Mouse (Mus musculus) midbrain, embryonic 14.5 days (tissue): ENCODE data around the gene Gan. TPM values are rescaled to one million over a fixed set of nuclear protein-coding genes. Genes with fewer than 3 reads are reported as not detected.

Experiments
- ATAC-seq: fragments of 200-750 bp; cut with Nextera tagmentation; 2 replicates; pipeline ENCODE4 v1.8.0; 2017; ENCODE audit warnings: moderate number of reproducible peaks, moderate library complexity; ENCODE audit not compliant: low FRiP score, low TSS enrichment
- DNase-seq: peaks from one replicate; pipeline ENCODE4 v3.0.0-alpha.2; 2015
- H3K27ac ChIP-seq: fragments of 300-500 bp; sonication (generic); replicated peaks from 2 replicates; pipeline ENCODE4 v1.5.1; 2014; ENCODE audit warnings: mild to moderate bottlenecking, low read depth, low read length, moderate library complexity
- H3K27me3 ChIP-seq: fragments of 300-500 bp; sonication (generic); 2 replicates; pipeline ENCODE4 v1.6.1; 2014; ENCODE audit warnings: low read length, control low read depth, mixed read lengths; ENCODE audit not compliant: control insufficient read depth, insufficient read depth
- H3K36me3 ChIP-seq: fragments of 300-500 bp; sonication (generic); 2 replicates; pipeline ENCODE4 v1.6.1; 2014; ENCODE audit warnings: low read length, control low read depth; ENCODE audit not compliant: control insufficient read depth, insufficient read depth
- H3K4me1 ChIP-seq: fragments of 300-500 bp; sonication (generic); 2 replicates; pipeline ENCODE4 v1.6.1; 2014; ENCODE audit warnings: mild to moderate bottlenecking, antibody characterized with exemption, low read length, control low read depth; ENCODE audit not compliant: control insufficient read depth, insufficient read depth
- H3K4me2 ChIP-seq: fragments of 300-500 bp; sonication (generic); 2 replicates; pipeline ENCODE4 v1.6.1; 2014; ENCODE audit warnings: mild to moderate bottlenecking, low read length, moderate library complexity
- H3K4me3 ChIP-seq: fragments of 300-500 bp; sonication (generic); replicated peaks from 2 replicates; pipeline ENCODE4 v1.5.1; 2014; ENCODE audit warnings: low read depth, low read length
- H3K9ac ChIP-seq: fragments of 300-500 bp; sonication (generic); replicated peaks from 2 replicates; pipeline ENCODE4 v1.6.1; 2014; ENCODE audit warnings: mild to moderate bottlenecking, low read length, moderate library complexity
- H3K9me3 ChIP-seq: fragments of 300-500 bp; sonication (generic); 2 replicates; pipeline ENCODE4 v1.6.1; 2016; ENCODE audit warnings: low read length, control low read depth, mixed read lengths; ENCODE audit not compliant: control insufficient read depth
- WGBS: fragments of 180-500 bp; shearing (Covaris S2); extraction: QIAGEN DNeasy Blood & Tissue Kit; methylation state at CpG from one replicate; pipeline ENCODE4 v1.1.7; 2014; 5-methylcytosine and 5-hydroxymethylcytosine counted together
- polyA plus RNA-seq: library from polyadenylated mRNA; unstranded; fragments of >200 nt; fragmentation: Nextera tagmentation; extraction: Ambion mirVana; gene quantifications from 2 replicates; pipeline ENCODE4 v1.2.1, GENCODE M21; 2014

Gene Gan
- polyA plus RNA-seq, 1 experiment from 2014 or later, result 4.9 TPM

DNA sequence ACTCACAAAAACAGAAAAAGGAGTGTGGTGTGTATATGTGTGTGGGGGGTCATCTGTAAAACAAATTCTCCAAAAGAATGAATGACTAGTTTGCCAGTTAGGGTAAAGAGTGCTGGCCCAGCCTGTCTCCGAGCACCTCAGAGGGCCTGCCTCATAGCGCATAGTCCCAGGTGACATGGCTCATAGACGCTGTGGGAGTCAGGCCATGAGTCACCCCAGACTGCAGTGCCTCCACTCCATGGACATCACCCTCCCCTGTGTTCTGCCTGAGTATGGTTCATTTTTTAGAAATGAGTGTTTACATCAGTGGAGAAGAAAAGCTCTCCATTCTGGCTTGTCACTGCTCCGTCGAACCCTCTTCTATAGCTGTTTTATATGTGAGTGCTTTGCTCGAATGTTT, 20.7 kb downstream of the Gan start:
- no peak overlapping the region for H3K27ac ChIP-seq
- H3K4me2 ChIP-seq, result no peak overlapping the region
- no peaks in the 10 kb centered on the region for H3K27me3 ChIP-seq
- H3K4me3 ChIP-seq, result no peak overlapping the region
- no peak for DNase-seq
- no peaks in the 10 kb centered on the region for H3K4me1 ChIP-seq
- 93% methylated on average over 6 of the region's 6 CpGs for WGBS
- no peak; the same call in 1 of the 2 replicates for ATAC-seq
- no peak overlapping the region for H3K9ac ChIP-seq
- peaks cover 7% of the 10 kb centered on the region; the same call in 1 of the 2 replicates for H3K36me3 ChIP-seq
- no peaks in the 10 kb centered on the region for H3K9me3 ChIP-seq

DNA sequence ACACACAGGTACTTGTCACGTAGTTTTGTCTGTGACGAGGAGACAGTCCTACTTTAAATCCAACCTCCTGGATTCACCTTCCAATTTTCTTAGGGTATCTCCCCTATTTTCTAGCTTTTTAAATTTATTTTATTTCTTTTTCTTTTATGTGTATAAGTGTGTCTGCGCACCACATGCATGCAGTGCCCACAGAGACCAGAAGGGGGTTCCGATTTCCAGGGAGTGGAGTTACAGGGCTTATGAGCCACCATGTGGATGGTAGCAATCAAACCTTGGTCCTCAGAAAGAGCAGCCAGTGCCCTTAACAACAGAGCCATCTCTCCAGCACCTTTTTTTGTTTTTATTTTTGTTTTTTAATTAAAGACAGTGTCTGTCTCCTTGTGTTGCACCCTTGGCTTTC, 24.8 kb downstream of the Gan start:
- Histone ChIP-seq H3K9ac (no peak overlapping the region), H3K4me3 (no peak overlapping the region), H3K4me1 (no peaks in the 10 kb centered on the region), H3K4me2 (no peak overlapping the region), H3K9me3 (no peaks in the 10 kb centered on the region), H3K36me3 (peaks cover 33% of the 10 kb centered on the region), H3K27me3 (no peaks in the 10 kb centered on the region), H3K27ac (no peak overlapping the region)
- WGBS, result 95% methylated on average over 4 of the region's 4 CpGs
- DNase-seq, result no peak
- ATAC-seq, result no peak

DNA sequence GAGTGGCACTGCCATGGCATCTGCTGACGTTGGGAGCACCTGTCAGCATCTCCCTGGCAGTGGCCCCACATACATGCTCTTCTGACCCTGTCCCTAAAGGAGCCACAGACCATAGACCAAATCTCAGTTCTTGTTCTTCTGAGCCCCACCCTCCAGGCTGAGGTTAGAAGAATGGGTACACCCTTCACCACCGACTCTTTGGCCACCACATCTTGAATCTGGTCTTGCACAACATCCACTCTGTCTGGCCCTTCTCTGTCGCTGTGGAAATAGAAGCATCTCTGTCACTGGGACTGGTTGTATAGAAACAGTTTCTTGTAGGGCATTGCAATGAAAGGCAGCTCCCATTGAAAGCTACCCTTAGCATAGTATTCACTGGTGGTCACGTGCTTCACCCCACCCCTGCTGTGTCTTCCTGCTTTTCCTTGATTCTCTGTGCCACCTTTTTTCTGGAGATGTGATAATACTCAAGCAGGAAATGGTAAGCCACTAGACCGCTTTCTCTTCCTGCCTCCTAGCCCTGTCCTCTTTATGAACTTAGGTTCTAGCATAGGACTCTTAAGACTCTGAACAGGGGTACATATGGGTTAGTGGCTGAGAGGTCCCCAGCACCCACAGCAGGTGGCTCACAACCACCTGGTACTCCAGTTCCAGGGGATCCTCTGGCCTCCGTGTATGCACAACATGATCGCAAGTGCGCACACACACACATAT, 25.9 kb downstream of the Gan start:
- H3K4me2 ChIP-seq, result no peak overlapping the region
- H3K4me1 ChIP-seq, result no peaks in the 10 kb centered on the region
- no peak for DNase-seq
- no peak overlapping the region for H3K27ac ChIP-seq
- WGBS, result 93% methylated on average over 8 of the region's 8 CpGs
- 0 out of 2 replicates have a peak overlapping the region, but pooled peaks have one; percentile 6 for H3K9ac ChIP-seq
- H3K4me3 ChIP-seq, result no peak overlapping the region
- peaks cover 41% of the 10 kb centered on the region for H3K36me3 ChIP-seq
- no peaks in the 10 kb centered on the region for H3K27me3 ChIP-seq
- ATAC-seq, result no peak
- H3K9me3 ChIP-seq, result no peaks in the 10 kb centered on the region

GRCm38 (mm10) chr8:117194355-117194754, 36.4 kb downstream of the Gan start:
- H3K27ac ChIP-seq, result no peak overlapping the region
- no peak for ATAC-seq
- peaks cover 59% of the 10 kb centered on the region for H3K36me3 ChIP-seq
- H3K9ac ChIP-seq, result no peak overlapping the region
- H3K4me2 ChIP-seq, result no peak overlapping the region
- DNase-seq, result peak; percentile 25
- no peaks in the 10 kb centered on the region for H3K9me3 ChIP-seq
- no peak overlapping the region for H3K4me3 ChIP-seq
- H3K27me3 ChIP-seq, result no peaks in the 10 kb centered on the region
- WGBS, result 86% methylated on average over 4 of the region's 4 CpGs
- peaks cover 5% of the 10 kb centered on the region; the same call in 1 of the 2 replicates for H3K4me1 ChIP-seq

DNA sequence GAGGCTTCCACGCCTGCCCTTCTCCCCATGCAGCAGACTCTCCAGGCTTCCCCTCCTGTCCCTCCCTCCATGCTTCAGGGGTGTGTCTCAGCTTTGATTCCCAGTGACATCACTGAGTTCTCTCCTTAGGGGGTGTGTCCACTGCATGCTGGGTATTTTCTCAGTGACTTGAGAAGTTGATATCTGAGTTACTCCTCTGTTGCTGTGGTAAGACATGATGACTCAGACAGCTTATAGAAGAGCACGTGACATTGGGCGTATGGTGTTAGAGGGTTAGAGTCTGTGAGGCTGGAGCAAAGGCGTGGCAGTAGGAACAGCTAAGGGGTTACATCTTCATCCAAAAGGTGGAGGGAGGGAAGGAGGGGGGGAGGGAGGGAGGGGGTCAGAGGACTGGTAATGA, 38.7 kb downstream of the Gan start:
- ATAC-seq, result no peak
- H3K4me1 ChIP-seq, result peaks cover 8% of the 10 kb centered on the region; the same call in 1 of the 2 replicates
- WGBS, result 95% methylated on average over 4 of the region's 4 CpGs
- no peak overlapping the region for H3K27ac ChIP-seq
- H3K9me3 ChIP-seq, result no peaks in the 10 kb centered on the region
- H3K4me3 ChIP-seq, result no peak overlapping the region
- peaks cover 44% of the 10 kb centered on the region for H3K36me3 ChIP-seq
- no peak overlapping the region for H3K9ac ChIP-seq
- H3K27me3 ChIP-seq, result no peaks in the 10 kb centered on the region
- DNase-seq, result no peak
- no peak overlapping the region for H3K4me2 ChIP-seq

DNA sequence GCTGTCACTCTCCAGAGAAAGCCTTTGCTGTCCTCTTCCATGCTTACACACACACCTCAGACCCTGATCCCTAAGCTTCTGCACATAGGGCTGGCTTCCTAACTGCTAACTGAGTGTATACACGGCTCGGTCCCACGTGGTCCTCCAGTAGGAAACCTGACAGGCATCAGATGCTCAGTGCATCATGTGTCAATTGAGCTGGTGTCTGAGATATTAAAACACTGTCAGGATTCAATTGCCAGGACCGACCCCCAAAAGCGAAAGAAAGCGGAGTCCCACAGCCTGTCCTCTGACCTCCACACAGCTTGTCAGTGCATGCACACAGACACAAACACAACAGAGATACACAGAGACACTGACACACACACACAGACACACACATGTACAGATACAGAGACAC, 39.6 kb downstream of the Gan start:
- WGBS, result 90% methylated on average over 6 of the region's 6 CpGs
- H3K36me3 ChIP-seq, result peaks cover 39% of the 10 kb centered on the region
- no peak overlapping the region for H3K4me3 ChIP-seq
- 0 out of 2 replicates have a peak, but pooled peaks have one; percentile 2 for ATAC-seq
- no peak overlapping the region for H3K9ac ChIP-seq
- no peak for DNase-seq
- H3K27me3 ChIP-seq, result no peaks in the 10 kb centered on the region
- peaks cover 8% of the 10 kb centered on the region; the same call in 1 of the 2 replicates for H3K4me1 ChIP-seq
- H3K9me3 ChIP-seq, result no peaks in the 10 kb centered on the region
- no peak overlapping the region; the same call in 1 of the 2 replicates for H3K4me2 ChIP-seq
- H3K27ac ChIP-seq, result peak overlapping the region; percentile 39; the same call in 1 of the 2 replicates

DNA sequence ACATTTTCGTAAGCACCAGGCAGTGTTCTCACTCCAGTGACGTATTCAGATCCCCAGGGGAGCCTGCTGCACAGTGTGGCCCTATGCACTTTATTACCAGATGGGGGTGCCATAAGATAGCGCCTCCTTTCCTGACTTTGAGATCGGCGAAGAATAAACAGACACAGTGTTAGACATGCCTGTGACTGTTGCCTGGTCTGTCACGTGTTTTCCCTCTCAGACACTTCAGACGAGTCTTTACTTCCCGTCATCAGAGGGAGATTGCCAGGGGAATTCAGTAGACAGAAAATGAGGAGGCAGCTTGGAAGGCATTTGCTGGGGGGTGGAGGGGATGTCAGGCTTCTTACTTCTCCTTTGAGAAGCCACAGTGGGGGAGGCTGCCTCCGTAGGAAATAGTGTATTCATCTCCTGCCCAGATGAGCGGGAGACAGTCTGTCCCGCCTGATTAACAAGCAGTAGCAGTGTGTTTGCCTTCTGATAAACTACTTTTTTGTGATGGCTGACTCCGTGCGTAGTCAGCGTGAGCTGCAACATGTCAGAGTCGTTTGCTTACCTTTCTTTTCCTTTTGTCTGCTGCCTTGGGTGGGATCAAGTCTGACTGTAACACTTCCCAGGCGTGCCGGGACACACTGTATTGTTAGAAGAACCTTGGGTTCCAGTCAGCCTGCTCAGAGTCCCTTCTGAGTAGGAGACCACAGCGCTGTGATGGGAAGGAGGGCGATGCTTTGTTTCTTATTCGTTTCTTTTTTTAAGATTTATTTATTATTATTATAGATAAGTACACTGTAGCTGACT, 40.4 kb downstream of the Gan start:
- DNase-seq, result peak; percentile 83
- 52% methylated on average over 20 of the region's 20 CpGs for WGBS
- H3K27ac ChIP-seq, result peak overlapping the region; percentile 39
- peaks cover 8% of the 10 kb centered on the region; the same call in 1 of the 2 replicates for H3K4me1 ChIP-seq
- no peaks in the 10 kb centered on the region for H3K9me3 ChIP-seq
- H3K4me3 ChIP-seq, result no peak overlapping the region
- H3K27me3 ChIP-seq, result no peaks in the 10 kb centered on the region
- ATAC-seq, result peak; percentile 74
- H3K9ac ChIP-seq, result no peak overlapping the region
- peaks cover 34% of the 10 kb centered on the region for H3K36me3 ChIP-seq
- peak overlapping the region; percentile 29 for H3K4me2 ChIP-seq

DNA sequence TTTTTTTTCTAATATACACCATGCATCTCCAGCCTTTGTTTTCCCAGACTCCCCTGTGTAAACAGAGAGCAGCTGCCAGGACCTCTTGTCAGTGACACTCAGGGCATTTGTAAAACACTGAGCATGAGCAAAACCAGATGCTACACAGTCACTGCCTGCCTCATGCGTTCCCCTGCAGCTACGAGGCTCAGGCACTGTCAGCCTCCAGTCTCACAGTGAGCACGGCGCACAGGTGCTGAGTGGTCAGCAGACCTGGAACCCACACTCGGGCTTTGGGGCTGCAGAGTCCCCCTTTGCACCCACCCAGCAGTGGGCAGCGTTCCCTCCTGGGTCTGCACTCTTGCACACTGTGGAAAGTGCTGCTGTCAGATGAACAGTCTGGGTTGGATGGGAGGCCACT, 41.7 kb downstream of the Gan start:
- Histone ChIP-seq H3K4me3 (no peak overlapping the region), H3K9ac (no peak overlapping the region), H3K4me1 (peaks cover 8% of the 10 kb centered on the region; the same call in 1 of the 2 replicates), H3K36me3 (peaks cover 29% of the 10 kb centered on the region), H3K27ac (no peak overlapping the region), H3K27me3 (no peaks in the 10 kb centered on the region), H3K4me2 (no peak overlapping the region), H3K9me3 (no peaks in the 10 kb centered on the region)
- DNase-seq, result peak; percentile 12
- ATAC-seq, result no peak
- 79% methylated on average over 6 of the region's 6 CpGs for WGBS
